Comparison of ENCODE assay signal across 9 mouse cellular contexts in genomic region chr12:89513759-89514158, GRCm38 (mm10).
A peak's percentile ranks its signal among the peaks of the same experiment; 100 is the strongest.
DNase-seq lines count a peak whose midpoint lies in the region; ATAC-seq lines count a peak whose summit lies in the region.
"Had no signal": no experiment of that assay in that cellular context is flagged by ENCODE, and none has a peak within 500 bp of the region (broad histone marks: within the 10 kb centered on the region; RNA-seq: fewer than 3 reads in every experiment).

No protein-coding gene starts in this region.

- H3K4me3 ChIP-seq in kidney, embryonic 15.5 days (replicated peaks) = no peak overlapping the region
- H3K4me3 ChIP-seq: megakaryocyte, embryonic 14.5 days had no signal

- DNase-seq in kidney, adult 11 months = peak; percentile 11
- peak; percentile 34 for DNase-seq in Muller cell, postnatal 12 days (ENCODE audit: inconsistent ontology term)
- DNase-seq in cerebellum, postnatal 10 days = peak; percentile 84 to 94
- peak; percentile 31 to 82 for DNase-seq in frontal cortex, postnatal 36 days (ENCODE audit: low spot score in 2 of 2)
- DNase-seq in left cerebral cortex, adult 11 months (ENCODE audit: low spot score) = peak; percentile 58
- peak; percentile 11 to 13 for DNase-seq in natural killer cell, adult 2 months (ENCODE audit: low spot score in 2 of 2)

- no peak for ATAC-seq in kidney, embryonic 15.5 days (replicated peaks; ENCODE audit: low FRiP score)
- ATAC-seq in erythroid progenitor cell, adult 5-6 weeks (replicated peaks; ENCODE audit: low FRiP score, poor library complexity, severe bottlenecking) = no peak

- 43% methylated on average over 7 of the region's 7 CpGs for WGBS in kidney, embryonic 15.5 days

- no peaks in the 10 kb centered on the region for H3K27me3 ChIP-seq in kidney, embryonic 15.5 days
- H3K27me3 ChIP-seq: megakaryocyte, embryonic 14.5 days had no signal

- no peaks in the 10 kb centered on the region for H3K9me3 ChIP-seq in kidney, embryonic 15.5 days (replicated peaks)
- H3K9me3 ChIP-seq: megakaryocyte, embryonic 14.5 days had no signal

- no peak overlapping the region for H3K9ac ChIP-seq in kidney, embryonic 15.5 days

- no peaks in the 10 kb centered on the region for H3K4me1 ChIP-seq in kidney, embryonic 15.5 days
- H3K4me1 ChIP-seq: megakaryocyte, embryonic 14.5 days had no signal

- no peak overlapping the region for H3K27ac ChIP-seq in kidney, embryonic 15.5 days

- H3K36me3 ChIP-seq in kidney, embryonic 15.5 days = no peaks in the 10 kb centered on the region

- no peak overlapping the region for H3K4me2 ChIP-seq in kidney, embryonic 15.5 days

Comparison
In these comparisons a context has a peak if more than half of its experiments do, and no peak if none do; other contexts are left out.
1. DNase-seq: peak in every context shown above with its lines; median percentile 89 in cerebellum, postnatal 10 days; 58 in left cerebral cortex, adult 11 months; 56 in frontal cortex, postnatal 36 days; 34 in Muller cell, postnatal 12 days; 12 in natural killer cell, adult 2 months; 11 in kidney, adult 11 months.